Mouse (Mus musculus): Measurements from ENCODE around the gene 4930519P11Rik.

The 4930519P11Rik gene

GRCm38 (mm10) chr2:154583906-154584872 lies 29.0 kb downstream of the 4930519P11Rik start:
- no peak for DNase-seq (ENCODE audit: low spot score)

GRCm38 (mm10) chr2:154581421-154581820 lies 31.8 kb downstream of the 4930519P11Rik start:
- no peak for DNase-seq (ENCODE audit: low spot score)

GRCm38 (mm10) chr2:154580586-154580985 lies 32.7 kb downstream of the 4930519P11Rik start:
- peak; percentile 43 for DNase-seq (ENCODE audit: low spot score)

GRCm38 (mm10) chr2:154577744-154578067 lies 35.5 kb downstream of the 4930519P11Rik start:
- DNase-seq (ENCODE audit: low spot score) = no peak

GRCm38 (mm10) chr2:154576876-154577743 lies 36.1 kb downstream of the 4930519P11Rik start:
- DNase-seq (ENCODE audit: low spot score) = no peak

- no peak for DNase-seq (ENCODE audit: low spot score)
These were observed 39.0 kb downstream of the 4930519P11Rik start for GRCm38 (mm10) chr2:154574271-154574670.

- no peak for DNase-seq (ENCODE audit: low spot score)
These were observed 40.2 kb downstream of the 4930519P11Rik start for GRCm38 (mm10) chr2:154572996-154573395.

GRCm38 (mm10) chr2:154571976-154572375 lies 41.3 kb downstream of the 4930519P11Rik start:
- no peak for DNase-seq (ENCODE audit: low spot score)

- no peak for DNase-seq (ENCODE audit: low spot score)
These were observed 42.0 kb downstream of the 4930519P11Rik start for GRCm38 (mm10) chr2:154571266-154571665.

GRCm38 (mm10) chr2:154570666-154571065 lies 42.6 kb downstream of the 4930519P11Rik start:
- no peak for DNase-seq (ENCODE audit: low spot score)

- peak; percentile 95 for DNase-seq (ENCODE audit: low spot score)
These were observed 43.4 kb downstream of the 4930519P11Rik start, which contains the start of gene E2f1 for GRCm38 (mm10) chr2:154569836-154570286. E2f1 (minus strand) TSS chr2:154569892.

- peak; percentile 65 for DNase-seq (ENCODE audit: low spot score)
These were observed 44.0 kb downstream of the 4930519P11Rik start for GRCm38 (mm10) chr2:154569071-154569748.

GRCm38 (mm10) chr2:154568329-154569070 lies 44.7 kb downstream of the 4930519P11Rik start:
- no peak for DNase-seq (ENCODE audit: low spot score)

GRCm38 (mm10) chr2:154567766-154568165 lies 45.5 kb downstream of the 4930519P11Rik start:
- no peak for DNase-seq (ENCODE audit: low spot score)

- no peak for DNase-seq (ENCODE audit: low spot score)
These were observed 46.6 kb downstream of the 4930519P11Rik start for GRCm38 (mm10) chr2:154566641-154567040.

GRCm38 (mm10) chr2:154565562-154565961 lies 47.7 kb downstream of the 4930519P11Rik start:
- DNase-seq (ENCODE audit: low spot score) = no peak

GRCm38 (mm10) chr2:154563612-154564170 lies 49.5 kb downstream of the 4930519P11Rik start:
- DNase-seq (ENCODE audit: low spot score) = no peak
